Mouse (Mus musculus) forebrain, embryonic 14.5 days (tissue): Measurements from ENCODE around the gene Apobec4. TPM values are rescaled to one million over a fixed set of nuclear protein-coding genes. Genes with fewer than 3 reads are reported as not detected.
"Not testable (repeated sequence)": the region's sequence is repeated elsewhere in the genome, so short reads cannot be mapped to it uniquely, and the experiment has no call there.

Source experiments
- ATAC-seq: fragments of 200-750 bp; cut with Nextera tagmentation; 2 replicates; pipeline ENCODE4 v1.8.0; 2017; ENCODE audit warnings: mild to moderate bottlenecking, moderate library complexity
- DNase-seq: peaks from one replicate; pipeline ENCODE4 v3.0.0-alpha.2; 2015; ENCODE audit warnings: low spot score
- H3K27ac ChIP-seq: fragments of 300-500 bp; sonication (generic); 2 replicates; pipeline ENCODE4 v1.5.1; 2014; ENCODE audit warnings: low read depth, mild to moderate bottlenecking, control low read depth, low read length, moderate library complexity
- H3K27me3 ChIP-seq: fragments of 300-500 bp; sonication (generic); replicated peaks from 2 replicates; pipeline ENCODE4 v1.6.1; 2014; ENCODE audit warnings: low read length, control low read depth, mixed read lengths; ENCODE audit not compliant: control insufficient read depth, insufficient read depth
- H3K36me3 ChIP-seq: fragments of 300-500 bp; sonication (generic); 2 replicates; pipeline ENCODE4 v1.6.1; 2014; ENCODE audit warnings: low read length, control low read depth; ENCODE audit not compliant: control insufficient read depth, insufficient read depth
- H3K4me1 ChIP-seq: fragments of 300-500 bp; sonication (generic); 2 replicates; pipeline ENCODE4 v1.6.1; 2014; ENCODE audit warnings: antibody characterized with exemption, low read length, control low read depth; ENCODE audit not compliant: control insufficient read depth, insufficient read depth
- H3K4me2 ChIP-seq: fragments of 300-500 bp; sonication (generic); 2 replicates; pipeline ENCODE4 v1.6.1; 2014; ENCODE audit warnings: mild to moderate bottlenecking, control low read depth, low read length
- H3K4me3 ChIP-seq: fragments of 300-500 bp; sonication (generic); 2 replicates; pipeline ENCODE4 v1.5.1; 2014; ENCODE audit warnings: low read depth, low read length, control low read depth
- H3K9ac ChIP-seq: fragments of 300-500 bp; sonication (generic); 2 replicates; pipeline ENCODE4 v1.6.1; 2014; ENCODE audit warnings: mild to moderate bottlenecking, low read length, control low read depth, moderate library complexity
- H3K9me3 ChIP-seq: fragments of 300-500 bp; sonication (generic); replicated peaks from 2 replicates; pipeline ENCODE4 v1.6.1; 2016; ENCODE audit warnings: low read length, control low read depth, mixed read lengths; ENCODE audit not compliant: control insufficient read depth
- WGBS: fragments of 180-500 bp; shearing (Covaris S2); extraction: QIAGEN DNeasy Blood & Tissue Kit; methylation state at CpG from one replicate; pipeline ENCODE4 v1.1.7; 2014; 5-methylcytosine and 5-hydroxymethylcytosine counted together
- polyA plus RNA-seq: library from polyadenylated mRNA; unstranded; fragments of >200 nt; fragmentation: Nextera tagmentation; extraction: Ambion mirVana; gene quantifications from 2 replicates; pipeline ENCODE4 v1.2.1, GENCODE M21; 2014

Gene Apobec4
- polyA plus RNA-seq, 1 experiment from 2014 or later = 0.10 TPM

- H3K27ac ChIP-seq = no peak overlapping the region
- H3K36me3 ChIP-seq = peaks cover 25% of the 10 kb centered on the region
- no peaks in the 10 kb centered on the region for H3K4me1 ChIP-seq
- H3K27me3 ChIP-seq = no peaks in the 10 kb centered on the region
- DNase-seq (peak; percentile 52), ATAC-seq (peak; percentile 74)
- H3K9ac ChIP-seq = no peak overlapping the region
- no peaks in the 10 kb centered on the region for H3K9me3 ChIP-seq
- H3K4me2 ChIP-seq = no peak overlapping the region
- H3K4me3 ChIP-seq = no peak overlapping the region
- WGBS = 38% methylated on average over 10 of the region's 10 CpGs
Measured at GRCm38 (mm10) chr1:152779071-152779737, 28.9 kb downstream of the Apobec4 start.

- Histone ChIP-seq H3K4me2 (no peak overlapping the region), H3K4me1 (no peaks in the 10 kb centered on the region), H3K36me3 (no peaks in the 10 kb centered on the region), H3K27ac (no peak overlapping the region), H3K27me3 (no peaks in the 10 kb centered on the region), H3K9ac (no peak overlapping the region), H3K4me3 (no peak overlapping the region), H3K9me3 (no peaks in the 10 kb centered on the region)
- DNase-seq (no peak), ATAC-seq (no peak)
- 97% methylated on average over 8 of the region's 8 CpGs for WGBS
Measured at GRCm38 (mm10) chr1:152784620-152785019, 34.3 kb downstream of the Apobec4 start.

- H3K27ac ChIP-seq, H3K36me3 ChIP-seq, H3K27me3 ChIP-seq, H3K9ac ChIP-seq, DNase-seq, ATAC-seq, H3K9me3 ChIP-seq, H3K4me1 ChIP-seq, H3K4me3 ChIP-seq, H3K4me2 ChIP-seq: not testable (repeated sequence)
- WGBS = 93% methylated on average over 3 of the region's 3 CpGs
Measured at GRCm38 (mm10) chr1:152785446-152785845, 35.1 kb downstream of the Apobec4 start.

- DNase-seq (no peak), ATAC-seq (no peak)
- 87% methylated on average over 4 of the region's 4 CpGs for WGBS
- no peaks in the 10 kb centered on the region for H3K36me3 ChIP-seq
- no peaks in the 10 kb centered on the region for H3K9me3 ChIP-seq
- no peaks in the 10 kb centered on the region for H3K4me1 ChIP-seq
- H3K4me2 ChIP-seq = no peak overlapping the region
- H3K9ac ChIP-seq = no peak overlapping the region
- H3K4me3 ChIP-seq = no peak overlapping the region
- no peaks in the 10 kb centered on the region for H3K27me3 ChIP-seq
- no peak overlapping the region for H3K27ac ChIP-seq
Measured at GRCm38 (mm10) chr1:152786953-152787352, 36.6 kb downstream of the Apobec4 start.

GRCm38 (mm10) chr1:152788121-152788660, 37.8 kb downstream of the Apobec4 start:
- Histone ChIP-seq H3K9me3 (no peaks in the 10 kb centered on the region), H3K4me3 (no peak overlapping the region), H3K27ac (no peak overlapping the region), H3K9ac (no peak overlapping the region), H3K27me3 (no peaks in the 10 kb centered on the region), H3K4me1 (peaks cover 2% of the 10 kb centered on the region; the same call in 1 of the 2 replicates), H3K4me2 (no peak overlapping the region), H3K36me3 (no peaks in the 10 kb centered on the region)
- WGBS = 27% methylated on average over 4 of the region's 4 CpGs
- DNase-seq (no peak), ATAC-seq (no peak)

GRCm38 (mm10) chr1:152790254-152790653, 39.9 kb downstream of the Apobec4 start:
- ATAC-seq = peak; percentile 51
- Histone ChIP-seq H3K27me3 (no peaks in the 10 kb centered on the region), H3K27ac (no peak overlapping the region), H3K4me2 (no peak overlapping the region), H3K4me1 (peaks cover 2% of the 10 kb centered on the region; the same call in 1 of the 2 replicates), H3K36me3 (no peaks in the 10 kb centered on the region), H3K9me3 (no peaks in the 10 kb centered on the region), H3K9ac (no peak overlapping the region), H3K4me3 (no peak overlapping the region)
- peak; percentile 71 for DNase-seq
- WGBS = 25% methylated on average over 12 of the region's 12 CpGs

GRCm38 (mm10) chr1:152790821-152791220, 40.5 kb downstream of the Apobec4 start:
- H3K4me3 ChIP-seq = no peak overlapping the region
- H3K27ac ChIP-seq = no peak overlapping the region
- no peaks in the 10 kb centered on the region for H3K36me3 ChIP-seq
- no peaks in the 10 kb centered on the region for H3K27me3 ChIP-seq
- no peak overlapping the region for H3K4me2 ChIP-seq
- H3K9ac ChIP-seq = no peak overlapping the region
- WGBS = 27% methylated on average over 6 of the region's 6 CpGs
- ATAC-seq = peak; percentile 38; the same call in 1 of the 2 replicates
- peaks cover 2% of the 10 kb centered on the region; the same call in 1 of the 2 replicates for H3K4me1 ChIP-seq
- no peaks in the 10 kb centered on the region for H3K9me3 ChIP-seq
- no peak for DNase-seq

- H3K9me3 ChIP-seq = no peaks in the 10 kb centered on the region
- DNase-seq (no peak), ATAC-seq (no peak)
- no peaks in the 10 kb centered on the region for H3K27me3 ChIP-seq
- H3K4me3 ChIP-seq = no peak overlapping the region
- H3K36me3 ChIP-seq = no peaks in the 10 kb centered on the region
- no peak overlapping the region for H3K27ac ChIP-seq
- H3K4me2 ChIP-seq = no peak overlapping the region
- no peak overlapping the region for H3K9ac ChIP-seq
- peaks cover 2% of the 10 kb centered on the region; the same call in 1 of the 2 replicates for H3K4me1 ChIP-seq
- WGBS = 28% methylated on average over 4 of the region's 4 CpGs
Measured at GRCm38 (mm10) chr1:152791269-152791668, 40.9 kb downstream of the Apobec4 start.

GRCm38 (mm10) chr1:152792736-152793494, 42.6 kb downstream of the Apobec4 start:
- Histone ChIP-seq H3K4me2 (no peak overlapping the region), H3K9ac (no peak overlapping the region), H3K36me3 (no peaks in the 10 kb centered on the region), H3K4me3 (no peak overlapping the region), H3K4me1 (peaks cover 2% of the 10 kb centered on the region; the same call in 1 of the 2 replicates), H3K9me3 (no peaks in the 10 kb centered on the region), H3K27me3 (no peaks in the 10 kb centered on the region), H3K27ac (no peak overlapping the region)
- DNase-seq (no peak), ATAC-seq (no peak)
- WGBS = 9% methylated on average over 12 of the region's 12 CpGs
